Mouse (Mus musculus) small intestine, adult 2 months (tissue): ENCODE measurements around the gene Atp11c.

Source experiments
- CTCF ChIP-seq: fragments of 200-500 bp; IDR thresholded peaks from 2 replicates; pipeline ENCODE4 v1.5.1; 2012; ENCODE audit warnings: low read depth, mild to moderate bottlenecking, control low read depth, inconsistent platforms, low read length, moderate library complexity, mixed read lengths; ENCODE audit not compliant: insufficient replicate concordance, insufficient read length; ENCODE audit errors: extremely low read depth
- POLR2A ChIP-seq: fragments of 200-500 bp; IDR thresholded peaks from 2 replicates; pipeline ENCODE4 v1.6.1; 2012; ENCODE audit warnings: low read depth, mild to moderate bottlenecking, control low read depth, inconsistent platforms, low read length, moderate library complexity

- TF ChIP-seq CTCF (no peak), POLR2A (no peak)
Observed at GRCm38 (mm10) chrX:60555242-60555641, 37.3 kb downstream of the Atp11c start.
